Mouse (Mus musculus): Measurements from ENCODE around the gene Tmem185b. TPM values are rescaled to one million over a fixed set of nuclear protein-coding genes. Genes with fewer than 3 reads are reported as not detected.

Tmem185b gene
- total and polyA plus RNA-seq, 3 experiments = 25.2 to 35.8 TPM; not detected in 1

DNA sequence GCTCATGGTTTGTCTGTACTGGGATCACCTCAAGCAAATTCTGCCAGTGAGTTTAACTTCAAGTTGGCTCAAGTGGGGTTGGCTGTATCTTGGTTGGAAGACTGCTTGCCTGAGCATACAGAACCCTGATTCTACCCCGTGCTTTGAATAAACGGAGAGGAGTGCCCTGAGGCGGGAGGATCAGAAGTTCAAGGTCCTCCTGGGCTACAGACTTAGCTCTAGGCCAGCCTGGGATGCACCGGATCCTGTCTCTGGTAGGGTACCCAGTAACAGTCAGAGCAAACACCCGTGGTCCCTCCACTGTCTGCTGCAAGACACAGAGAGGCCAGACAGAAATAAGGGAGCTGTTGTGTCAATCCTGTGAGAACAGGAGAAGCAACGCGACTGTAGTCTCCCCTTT is 4.3 kb upstream of the Tmem185b start:
- H3K36me3 ChIP-seq (ENCODE audit: control insufficient read depth in 1 of 2, insufficient read depth in 2 of 2, low read length in 2 of 2) = peaks cover 0 to 11% of the 10 kb centered on the region in 2 experiments; a peak in 2 of 4 replicates
- H3K4me3 ChIP-seq (ENCODE audit: control insufficient read depth in 1 of 2, insufficient read depth in 1 of 2, low read depth in 2 of 2, low read length in 2 of 2) = no peak overlapping the region
- no peak for DNase-seq (ENCODE audit: low read depth, low spot score)
- H3K9ac ChIP-seq (ENCODE audit: control insufficient read depth, low read depth, low read length, poor library complexity, severe bottlenecking) = no peak overlapping the region
- H3K79me2 ChIP-seq (ENCODE audit: control insufficient read depth, insufficient read depth, low read length, poor library complexity) = peaks cover 8% of the 10 kb centered on the region
- no peak overlapping the region for H3K27ac ChIP-seq (ENCODE audit: control insufficient read depth, low read depth, low read length)
- H3K9me3 ChIP-seq (replicated peaks; ENCODE audit: insufficient read depth, low read length) = no peaks in the 10 kb centered on the region
- H3K27me3 ChIP-seq (ENCODE audit: control insufficient read depth in 1 of 2, insufficient read depth in 2 of 2, low read length in 2 of 2) = no peaks in the 10 kb centered on the region
- TF ChIP-seq TBP (IDR thresholded peaks at IDR 0.05; ENCODE audit: low read depth, low read length) (no peak), CHD2 (IDR thresholded peaks at IDR 0.05; ENCODE audit: low read length) (no peak), MXI1 (IDR thresholded peaks at IDR 0.05; ENCODE audit: low read depth, low read length) (no peak), MAZ (IDR thresholded peaks at IDR 0.05; ENCODE audit: low read depth, low read length) (no peak), RAD21 (IDR thresholded peaks at IDR 0.05; ENCODE audit: low read depth, low read length) (no peak), SMC3 (IDR thresholded peaks at IDR 0.05; ENCODE audit: low read depth, low read length) (no peak), CTCF (IDR thresholded peaks at IDR 0.05 in 2 of 3, conservative IDR thresholded peaks at IDR 0.05 in 1 of 3; ENCODE audit: control insufficient read depth in 1 of 3, insufficient read depth in 1 of 3, low read depth in 2 of 3, low read length in 3 of 3, poor library complexity in 1 of 3, severe bottlenecking in 1 of 3) (no peak), TCF12 (IDR thresholded peaks at IDR 0.05; ENCODE audit: low read depth, low read length) (no peak), POLR2A (IDR thresholded peaks at IDR 0.05; ENCODE audit: control insufficient read depth in 1 of 2, insufficient read depth in 1 of 2, low read depth in 1 of 2, low read length in 2 of 2, poor library complexity in 1 of 2) (no peak), MYC (IDR thresholded peaks at IDR 0.05; ENCODE audit: low read depth, low read length) (no peak), ZKSCAN1 (IDR thresholded peaks at IDR 0.05; ENCODE audit: low read depth, low read length) (no peak), MYB (IDR thresholded peaks at IDR 0.05; ENCODE audit: low read depth, low read length) (no peak), TAL1 (IDR thresholded peaks at IDR 0.05; ENCODE audit: low read length) (no peak)
- peaks cover under 1 to 25% of the 10 kb centered on the region in 2 experiments for H3K4me1 ChIP-seq (ENCODE audit: control insufficient read depth in 1 of 2, insufficient read depth in 2 of 2, low read length in 2 of 2)

DNA sequence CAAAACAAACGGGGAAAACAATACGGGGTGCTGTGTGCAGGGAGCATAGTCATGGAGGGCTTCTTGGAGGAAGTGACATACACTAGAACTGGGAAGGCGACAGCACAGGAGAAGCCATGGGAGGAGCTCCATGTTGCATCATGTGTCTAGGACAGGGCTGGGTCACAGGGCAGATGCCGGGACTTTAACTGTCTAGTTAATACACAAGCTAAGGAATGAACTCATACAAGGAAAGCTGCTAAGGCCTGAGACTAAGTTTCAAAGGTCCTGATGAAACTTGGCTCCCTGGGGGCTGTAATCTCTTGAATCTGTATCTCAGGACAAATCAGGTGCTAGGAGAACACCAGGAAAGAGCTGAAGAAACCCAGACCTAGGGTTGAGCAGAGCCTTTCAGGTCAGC is 3.2 kb upstream of the Tmem185b start:
- no peak overlapping the region for H3K4me3 ChIP-seq (ENCODE audit: control insufficient read depth in 1 of 2, insufficient read depth in 1 of 2, low read depth in 2 of 2, low read length in 2 of 2)
- H3K27me3 ChIP-seq (ENCODE audit: control insufficient read depth in 1 of 2, insufficient read depth in 2 of 2, low read length in 2 of 2) = no peaks in the 10 kb centered on the region
- H3K9ac ChIP-seq (ENCODE audit: control insufficient read depth, low read depth, low read length, poor library complexity, severe bottlenecking) = no peak overlapping the region
- no peak overlapping the region for H3K27ac ChIP-seq (ENCODE audit: control insufficient read depth, low read depth, low read length)
- H3K9me3 ChIP-seq (replicated peaks; ENCODE audit: insufficient read depth, low read length) = no peaks in the 10 kb centered on the region
- DNase-seq (ENCODE audit: low read depth, low spot score) = no peak
- peaks cover 0 to 19% of the 10 kb centered on the region in 2 experiments; a peak in 2 of 4 replicates for H3K36me3 ChIP-seq (ENCODE audit: control insufficient read depth in 1 of 2, insufficient read depth in 2 of 2, low read length in 2 of 2)
- peaks cover 1 to 34% of the 10 kb centered on the region in 2 experiments for H3K4me1 ChIP-seq (ENCODE audit: control insufficient read depth in 1 of 2, insufficient read depth in 2 of 2, low read length in 2 of 2)
- TF ChIP-seq ZNF384 (IDR thresholded peaks at IDR 0.05; ENCODE audit: low read depth, low read length) (no peak), RCOR1 (IDR thresholded peaks at IDR 0.05; ENCODE audit: low read depth, low read length) (no peak), CTCF (IDR thresholded peaks at IDR 0.05 in 2 of 3, conservative IDR thresholded peaks at IDR 0.05 in 1 of 3; ENCODE audit: control insufficient read depth in 1 of 3, insufficient read depth in 1 of 3, low read depth in 2 of 3, low read length in 3 of 3, poor library complexity in 1 of 3, severe bottlenecking in 1 of 3) (no peak), KAT2A (conservative IDR thresholded peaks at IDR 0.05; ENCODE audit: low read depth, low read length) (no peak), CHD2 (IDR thresholded peaks at IDR 0.05; ENCODE audit: low read length) (no peak), NELFE (IDR thresholded peaks at IDR 0.05; ENCODE audit: low read depth, low read length) (no peak)
- peaks cover 16% of the 10 kb centered on the region for H3K79me2 ChIP-seq (ENCODE audit: control insufficient read depth, insufficient read depth, low read length, poor library complexity)
